Mouse (Mus musculus): ENCODE measurements around the gene Pde2a.

GRCm38 (mm10) chr7:101461571-101461970, 40.1 kb downstream of the Pde2a start:
- TF ChIP-seq CTCF (IDR thresholded peaks at IDR 0.05; ENCODE audit: borderline replicate concordance, extremely low read depth, insufficient read depth, insufficient read length) = no peak
- no peak for TF ChIP-seq POLR2A (IDR thresholded peaks at IDR 0.05; ENCODE audit: borderline replicate concordance, extremely low read depth, insufficient read depth, insufficient read length, poor library complexity, severe bottlenecking)
